10 mouse cellular contexts compared by ENCODE assay signal in genomic region chr15:83337903-83338870, GRCm38 (mm10). TPM values are rescaled to one million over a fixed set of nuclear protein-coding genes. Genes with fewer than 3 reads are reported as not detected.
DNase-seq lines count a peak whose midpoint lies in the region; ATAC-seq and TF ChIP-seq lines count a peak whose summit lies in the region.
"Had no signal": no experiment of that assay in that cellular context is flagged by ENCODE, and none has a peak within 500 bp of the region (broad histone marks: within the 10 kb centered on the region; RNA-seq: fewer than 3 reads in every experiment).

No protein-coding gene starts in this region.

- DNase-seq in lung, adult 18-20 months = peak; percentile 11 to 62
- DNase-seq in lung, adult 2 months = no peak
- DNase-seq in fat pad, adult 2 months (ENCODE audit: extremely low read depth, low read depth, low spot score) = peak; percentile 74
- peak; percentile 78 for DNase-seq in lung, postnatal 0 days (ENCODE audit: low spot score)
- DNase-seq in yolk sac, embryonic 10.5 days (ENCODE audit: low spot score) = peak; percentile 24
- DNase-seq in right cerebral cortex, adult 2 months (ENCODE audit: low spot score in 2 of 2) = no peak
- DNase-seq: lung, embryonic 14.5 days; thymus, adult 18-20 months had no signal

- WGBS in lung, adult 2 months = 54% methylated on average over 8 of the region's 8 CpGs
- 59% methylated on average over 8 of the region's 8 CpGs for WGBS in lung, postnatal 0 days
- WGBS in midbrain, embryonic 15.5 days = 84% methylated on average over 8 of the region's 8 CpGs

- H3K9me3 ChIP-seq in lung, postnatal 0 days (ENCODE audit: low read length) = no peaks in the 10 kb centered on the region
- H3K9me3 ChIP-seq in midbrain, embryonic 15.5 days = no peaks in the 10 kb centered on the region
- H3K9me3 ChIP-seq: forebrain, embryonic 15.5 days had no signal

- peaks cover 9% of the 10 kb centered on the region for H3K4me1 ChIP-seq in lung, adult 2 months (ENCODE audit: control insufficient read depth, insufficient read depth, low read length)
- no peaks in the 10 kb centered on the region for H3K4me1 ChIP-seq in lung, postnatal 0 days (ENCODE audit: insufficient read depth, low read depth, low read length)
- no peaks in the 10 kb centered on the region for H3K4me1 ChIP-seq in midbrain, embryonic 15.5 days
- H3K4me1 ChIP-seq: forebrain, embryonic 15.5 days had no signal

- TF ChIP-seq EP300 in lung, postnatal 0 days (IDR thresholded peaks at IDR 0.05) = peak; percentile 54; the same call in 1 of the 2 replicates

- no peak for TF ChIP-seq POLR2A in lung, adult 2 months (IDR thresholded peaks at IDR 0.05; ENCODE audit: borderline replicate concordance, extremely low read depth, low read depth, low read length)

- no peak overlapping the region for H3K4me2 ChIP-seq in lung, postnatal 0 days (replicated peaks; ENCODE audit: low read depth, low read length)
- no peak overlapping the region for H3K4me2 ChIP-seq in midbrain, embryonic 15.5 days
- H3K4me2 ChIP-seq: forebrain, embryonic 15.5 days; lung, embryonic 14.5 days had no signal

- H3K9ac ChIP-seq in lung, postnatal 0 days (replicated peaks; ENCODE audit: low read depth) = no peak overlapping the region
- no peak overlapping the region for H3K9ac ChIP-seq in midbrain, embryonic 15.5 days
- H3K9ac ChIP-seq: forebrain, embryonic 15.5 days; lung, embryonic 14.5 days had no signal

- H3K36me3 ChIP-seq in lung, postnatal 0 days (ENCODE audit: insufficient read depth, low read length) = 0 out of 2 replicates have a peak, but pooled peaks cover 4% of the 10 kb centered on the region
- H3K36me3 ChIP-seq in midbrain, embryonic 15.5 days (replicated peaks) = peaks cover 16% of the 10 kb centered on the region

- H3K4me3 ChIP-seq in lung, adult 2 months (replicated peaks; ENCODE audit: extremely low read depth, low read depth, low read length) = no peak overlapping the region
- no peak overlapping the region for H3K4me3 ChIP-seq in lung, postnatal 0 days (ENCODE audit: low read depth, low read length)
- no peak overlapping the region for H3K4me3 ChIP-seq in midbrain, embryonic 15.5 days
- H3K4me3 ChIP-seq: forebrain, embryonic 15.5 days had no signal

- H3K27me3 ChIP-seq in lung, postnatal 0 days (replicated peaks; ENCODE audit: insufficient read depth, low read length) = no peaks in the 10 kb centered on the region
- H3K27me3 ChIP-seq in midbrain, embryonic 15.5 days (replicated peaks) = no peaks in the 10 kb centered on the region
- H3K27me3 ChIP-seq: forebrain, embryonic 15.5 days had no signal

- peak; percentile 92 for ATAC-seq in lung, postnatal 0 days
- no peak for ATAC-seq in midbrain, embryonic 15.5 days (replicated peaks)
- ATAC-seq: forebrain, embryonic 15.5 days had no signal

- H3K27ac ChIP-seq in lung, postnatal 0 days (ENCODE audit: low read length) = peak overlapping the region; percentile 66
- H3K27ac ChIP-seq in midbrain, embryonic 15.5 days = no peak overlapping the region
- H3K27ac ChIP-seq: forebrain, embryonic 15.5 days had no signal

- no peak for TF ChIP-seq CTCF in lung, adult 2 months (IDR thresholded peaks at IDR 0.05; ENCODE audit: insufficient read depth, low read length)
- TF ChIP-seq CTCF in lung, postnatal 0 days (IDR thresholded peaks at IDR 0.05) = no peak

RNA-seq across cellular contexts. Expression of gene Arfgap3, which starts 11.9 kb away (rescaled TPM):
- 27.2 and 31.1 TPM in 2 replicates for polyA plus RNA-seq in lung, adult 2 months (2012; rRNA removed)
- polyA plus RNA-seq in lung, postnatal 0 days (2015; fragmentation: Nextera tagmentation; extraction: Ambion mirVana) = 41.1 and 44.2 TPM in 2 replicates
- polyA plus RNA-seq in midbrain, embryonic 15.5 days (2015; fragmentation: Nextera tagmentation; extraction: Ambion mirVana) = 44.4 and 45.1 TPM in 2 replicates

Comparison
In these comparisons a context has a peak if more than half of its experiments do, and no peak if none do; other contexts are left out.
1. DNase-seq: peak in lung, adult 18-20 months (2 of 2), fat pad, adult 2 months (single experiment), lung, postnatal 0 days (single experiment) and yolk sac, embryonic 10.5 days (single experiment); none in lung, adult 2 months (single experiment) and right cerebral cortex, adult 2 months (0 of 2).